Mouse (Mus musculus) ES-E14 (cell line): Measurements from ENCODE around the gene Acot3. TPM values are rescaled to one million over a fixed set of nuclear protein-coding genes. Genes with fewer than 3 reads are reported as not detected.
"Not testable (repeated sequence)": the region's sequence is repeated elsewhere in the genome, so short reads cannot be mapped to it uniquely, and the experiment has no call there.

Experiments
- DNase-seq: peaks from one replicate; pipeline ENCODE4 v3.0.0-alpha.2; 2013; ENCODE audit warnings: low read depth, low spot score
- H3K27ac ChIP-seq: 2 replicates; pipeline ENCODE4 v1.5.1; 2012; ENCODE audit warnings: low read depth, mild to moderate bottlenecking, low read length, moderate library complexity, mixed read lengths; ENCODE audit not compliant: poor library complexity, insufficient read depth, severe bottlenecking
- H3K36me3 ChIP-seq: 2 replicates; pipeline ENCODE4 v1.6.1; 2012; ENCODE audit warnings: mild to moderate bottlenecking, low read length, moderate library complexity, mixed read lengths; ENCODE audit not compliant: control insufficient read depth, poor library complexity, insufficient read depth, severe bottlenecking
- H3K4me1 ChIP-seq, 2 experiments: fragments of 150-350 bp in 1 of 2; sonication (generic) in 1 of 2; 2 replicates each; pipeline ENCODE4 v1.6.1; 2012; ENCODE audit warnings: low read length in 2 of 2, mild to moderate bottlenecking in 1 of 2, mixed read lengths in 1 of 2; ENCODE audit not compliant: control insufficient read depth in 2 of 2, insufficient read depth in 2 of 2, poor library complexity in 1 of 2
- H3K4me3 ChIP-seq, 2 experiments: fragments of 150-350 bp in 1 of 2; sonication (generic) in 1 of 2; 2 replicates each; pipeline ENCODE4 v1.5.1; 2012; ENCODE audit warnings: low read length in 2 of 2, low read depth in 1 of 2, mild to moderate bottlenecking in 1 of 2, mixed read lengths in 1 of 2; ENCODE audit not compliant: insufficient read depth in 1 of 2, poor library complexity in 1 of 2, severe bottlenecking in 1 of 2
- H3K9ac ChIP-seq: 2 replicates; pipeline ENCODE4 v1.6.1; 2012; ENCODE audit warnings: low read depth, mild to moderate bottlenecking, low read length, mixed read lengths; ENCODE audit not compliant: poor library complexity, insufficient read depth, severe bottlenecking
- H3K9me3 ChIP-seq: fragments of 150-350 bp; sonication (generic); 2 replicates; pipeline ENCODE4 v1.6.1; 2012; ENCODE audit warnings: low read depth, mild to moderate bottlenecking, low read length; ENCODE audit not compliant: control insufficient read depth, insufficient read depth
- CHD2 ChIP-seq: IDR thresholded peaks from 2 replicates; pipeline ENCODE4 v1.6.1; 2014; ENCODE audit warnings: mild to moderate bottlenecking, low read depth, low read length, inconsistent platforms
- HCFC1 ChIP-seq: IDR thresholded peaks from 2 replicates; pipeline ENCODE4 v1.6.1; 2012; ENCODE audit warnings: low read length, inconsistent platforms, borderline replicate concordance; ENCODE audit not compliant: insufficient read depth
- MAFK ChIP-seq: IDR thresholded peaks from 2 replicates; pipeline ENCODE4 v1.6.1; 2014; ENCODE audit warnings: mild to moderate bottlenecking, low read depth, low read length, inconsistent platforms; ENCODE audit not compliant: insufficient read depth
- ZC3H11A ChIP-seq: IDR thresholded peaks from 2 replicates; pipeline ENCODE4 v1.6.1; 2012; ENCODE audit warnings: low read depth, mild to moderate bottlenecking, inconsistent platforms, low read length, borderline replicate concordance
- ZNF384 ChIP-seq: IDR thresholded peaks from 2 replicates; pipeline ENCODE4 v1.6.1; 2012; ENCODE audit warnings: low read depth, low read length, inconsistent platforms
- in situ Hi-C, 2 experiments: fragments of 600-800 bp; cut with MboI; formaldehyde crosslinking; loops; one replicate each; pipeline ENCODE4 v1.15.1; 2025; ENCODE audit warnings: low sequenced_read_pairs in 2 of 2, inconsistent platforms in 1 of 2; ENCODE audit not compliant: unreplicated experiment in 2 of 2
- total RNA-seq: library from RNA; depleted of rRNA; stranded (reverse); fragments of 300-350 nt; gene quantifications from 2 replicates; pipeline ENCODE4 v1.2.3, GENCODE M21; 2012

Acot3 gene
- total RNA-seq, 1 experiment, result 0.27 TPM

DNA sequence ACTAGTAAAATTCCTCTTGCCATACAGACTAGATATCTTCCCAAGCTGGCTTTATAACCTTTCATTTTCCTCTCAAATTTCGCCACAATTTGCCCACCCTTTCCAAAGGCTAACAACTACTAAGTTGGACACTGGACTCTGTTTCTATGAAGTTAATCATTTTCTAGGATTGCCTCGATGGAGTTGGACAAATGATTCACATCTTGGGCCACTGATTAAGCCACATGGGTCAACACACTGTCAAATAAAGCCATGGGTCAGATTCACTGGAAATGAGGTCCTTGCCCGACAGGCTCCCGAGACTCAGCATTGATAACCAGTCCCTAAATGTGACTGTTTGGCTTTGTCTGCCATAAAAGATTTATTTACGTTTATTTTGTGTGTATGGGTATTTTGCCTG lies 9.7 kb upstream of the Acot3 start:
- DNase-seq, result no peak
- TF ChIP-seq ZNF384, result no peak
- TF ChIP-seq MAFK, result no peak
- no peak for TF ChIP-seq ZC3H11A
- TF ChIP-seq HCFC1, result no peak
- no peak for TF ChIP-seq CHD2
- Histone ChIP-seq H3K4me3 (no peak overlapping the region), H3K27ac (no peak overlapping the region), H3K4me1 (no peaks in the 10 kb centered on the region; a peak in 1 of 4 replicates), H3K36me3 (no peaks in the 10 kb centered on the region), H3K9ac (no peak overlapping the region), H3K9me3 (no peaks in the 10 kb centered on the region)
- in situ Hi-C loops, result no loop called here

DNA sequence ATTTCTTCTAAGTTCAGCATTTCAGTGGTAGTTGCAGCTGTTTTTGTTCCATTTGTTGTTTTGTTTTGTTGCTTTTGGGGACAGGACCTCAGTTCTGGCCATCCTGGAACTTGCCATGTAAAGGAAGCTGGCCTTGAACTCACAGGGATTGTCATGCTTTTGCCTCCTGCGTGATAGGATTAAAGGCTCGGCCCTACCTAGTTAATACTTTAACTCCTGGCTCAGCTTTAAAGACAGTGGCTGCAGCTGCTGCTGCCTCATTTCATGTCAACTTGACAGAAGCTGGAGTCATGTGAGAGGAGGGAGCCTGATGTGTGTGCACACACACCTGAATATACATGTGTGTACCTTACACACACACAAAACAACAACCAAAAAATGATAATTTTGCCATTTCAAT lies 7.9 kb upstream of the Acot3 start:
- H3K36me3 ChIP-seq, result no peaks in the 10 kb centered on the region
- in situ Hi-C loops, result no loop called here
- H3K27ac ChIP-seq, result no peak overlapping the region
- H3K4me3 ChIP-seq, result no peak overlapping the region
- no peak for DNase-seq
- H3K4me1 ChIP-seq, result no peaks in the 10 kb centered on the region; a peak in 1 of 4 replicates
- H3K9me3 ChIP-seq, result 0 out of 2 replicates have a peak, but pooled peaks cover 1% of the 10 kb centered on the region
- TF ChIP-seq ZC3H11A (no peak), HCFC1 (no peak), ZNF384 (no peak), MAFK (no peak)
- H3K9ac ChIP-seq, result no peak overlapping the region

DNA sequence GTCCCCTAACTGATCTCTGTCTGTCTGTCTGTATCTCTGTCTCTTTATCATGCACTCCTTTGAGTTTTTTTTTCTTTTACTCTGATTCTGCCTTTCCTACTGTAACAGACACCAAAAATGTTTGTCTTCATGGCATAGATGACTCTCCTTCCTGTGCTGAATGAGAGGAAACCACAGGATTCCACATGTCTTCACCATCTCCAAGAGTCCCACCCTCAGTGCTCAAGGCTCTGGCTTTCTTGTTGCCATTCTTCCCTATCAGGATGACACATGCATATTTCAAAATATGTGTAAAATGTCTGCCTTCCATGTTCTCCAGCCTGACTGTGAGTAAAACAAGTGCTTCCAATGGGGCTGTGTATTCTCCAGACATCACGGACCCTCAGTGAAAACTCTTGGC lies 5.0 kb upstream of the Acot3 start:
- in situ Hi-C loops, result no loop called here
- no peak overlapping the region for H3K4me3 ChIP-seq
- H3K9ac ChIP-seq, result no peak overlapping the region
- TF ChIP-seq CHD2 (no peak), ZNF384 (no peak), ZC3H11A (no peak), HCFC1 (no peak), MAFK (no peak)
- H3K9me3 ChIP-seq, result 0 out of 2 replicates have a peak, but pooled peaks cover 1% of the 10 kb centered on the region
- DNase-seq, result no peak
- H3K4me1 ChIP-seq, result no peaks in the 10 kb centered on the region
- no peaks in the 10 kb centered on the region for H3K36me3 ChIP-seq
- H3K27ac ChIP-seq, result no peak overlapping the region

DNA sequence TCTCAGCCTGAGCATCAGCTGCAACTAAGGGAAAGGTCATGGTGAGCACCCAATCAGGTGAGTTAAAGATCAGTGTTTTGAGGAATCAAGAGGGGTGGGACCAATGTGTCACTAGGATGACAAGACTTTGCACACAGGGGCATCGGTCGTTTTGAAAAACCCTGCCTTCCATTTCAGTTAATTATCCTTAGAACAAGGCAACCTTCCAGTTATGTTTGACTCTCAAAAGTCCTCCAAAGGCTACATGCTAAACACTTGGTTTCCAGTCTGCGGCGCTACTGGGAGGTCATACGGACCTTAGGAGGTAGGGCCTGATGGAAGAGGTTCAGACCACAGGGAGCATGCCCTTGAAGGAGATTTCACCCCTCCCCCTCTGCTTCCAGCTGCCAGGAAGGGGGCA lies 1.2 kb upstream of the Acot3 start:
- H3K4me1 ChIP-seq, in situ Hi-C loops, H3K9me3 ChIP-seq, H3K9ac ChIP-seq, H3K36me3 ChIP-seq, DNase-seq, H3K27ac ChIP-seq, H3K4me3 ChIP-seq: not testable (repeated sequence)

DNA sequence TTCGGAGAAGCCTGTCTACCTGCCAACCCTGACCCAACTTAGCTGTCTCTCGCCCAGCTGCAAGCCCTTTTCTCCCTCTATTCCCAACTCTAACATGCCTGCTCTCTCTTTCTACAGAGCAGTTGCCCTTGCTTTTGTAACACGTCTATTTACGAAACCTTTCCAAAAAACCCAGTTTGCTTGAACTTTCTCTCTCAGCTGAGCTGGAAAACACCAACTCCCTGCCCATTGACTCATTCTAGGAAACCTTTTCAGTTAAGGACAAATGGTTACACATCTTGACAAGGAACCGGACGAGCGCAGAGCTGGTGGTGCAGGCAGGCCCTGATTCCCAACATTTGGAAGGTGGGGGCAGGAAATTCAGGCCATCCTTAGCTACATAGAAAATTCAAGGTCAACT lies 665 bp downstream of the Acot3 start:
- Histone ChIP-seq H3K4me1 (no peaks in the 10 kb centered on the region), H3K4me3 (no peak overlapping the region), H3K9me3 (0 out of 2 replicates have a peak, but pooled peaks cover 1% of the 10 kb centered on the region), H3K27ac (no peak overlapping the region), H3K36me3 (no peaks in the 10 kb centered on the region), H3K9ac (no peak overlapping the region)
- no peak for TF ChIP-seq HCFC1
- in situ Hi-C loops, result no loop called here
- DNase-seq, result no peak
